Mouse (Mus musculus) 3T3-L1 (cell line): ENCODE results near the gene Apopt1.

Source experiments
- DNase-seq: peaks from one replicate; pipeline ENCODE4 v3.0.0-alpha.2; 2015; ENCODE audit warnings: low read depth, low spot score

Apopt1 gene

DNA sequence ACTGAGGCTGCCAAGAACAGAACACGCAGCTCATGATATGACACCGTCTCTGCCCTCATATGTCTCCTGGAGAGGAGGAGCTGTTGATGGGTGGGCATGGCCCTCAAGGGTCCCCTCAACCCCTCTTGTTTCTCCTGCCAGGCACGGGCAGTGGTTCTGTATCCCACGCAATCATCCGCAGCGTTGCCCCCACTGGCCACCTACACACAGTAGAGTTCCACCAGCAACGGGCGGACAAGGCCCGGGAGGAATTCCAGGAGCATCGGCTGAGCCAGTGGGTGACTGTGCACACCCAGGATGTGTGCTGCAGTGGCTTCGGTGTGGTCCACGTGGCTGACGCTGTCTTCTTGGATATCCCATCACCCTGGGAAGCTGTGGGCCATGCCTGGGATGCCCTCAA, 32.4 kb upstream of the Apopt1 start:
- no peak for DNase-seq

DNA sequence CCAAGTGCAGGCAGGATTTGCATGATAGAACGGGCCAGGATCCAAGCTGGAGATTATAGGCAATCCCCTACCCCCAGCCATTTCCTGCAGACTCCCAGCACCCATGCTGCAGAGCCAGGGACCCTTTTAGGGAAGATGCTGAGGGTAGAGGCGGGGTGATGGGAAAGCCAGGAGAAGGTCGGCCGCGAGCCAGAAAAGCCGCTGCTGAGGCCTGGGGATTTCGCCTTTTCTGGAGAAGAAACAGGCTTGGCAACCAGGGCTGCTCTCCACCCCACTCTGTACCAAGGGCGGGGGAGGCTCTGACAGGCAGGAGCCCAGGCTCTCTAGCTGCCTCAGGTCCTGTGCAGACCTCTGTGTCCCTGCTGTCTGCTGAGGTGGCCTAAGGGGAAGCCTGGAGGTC, 31.8 kb upstream of the Apopt1 start:
- DNase-seq, result no peak

- DNase-seq, result no peak
Measured at GRCm38 (mm10) chr12:111682003-111682402, 31.1 kb upstream of the Apopt1 start.

DNA sequence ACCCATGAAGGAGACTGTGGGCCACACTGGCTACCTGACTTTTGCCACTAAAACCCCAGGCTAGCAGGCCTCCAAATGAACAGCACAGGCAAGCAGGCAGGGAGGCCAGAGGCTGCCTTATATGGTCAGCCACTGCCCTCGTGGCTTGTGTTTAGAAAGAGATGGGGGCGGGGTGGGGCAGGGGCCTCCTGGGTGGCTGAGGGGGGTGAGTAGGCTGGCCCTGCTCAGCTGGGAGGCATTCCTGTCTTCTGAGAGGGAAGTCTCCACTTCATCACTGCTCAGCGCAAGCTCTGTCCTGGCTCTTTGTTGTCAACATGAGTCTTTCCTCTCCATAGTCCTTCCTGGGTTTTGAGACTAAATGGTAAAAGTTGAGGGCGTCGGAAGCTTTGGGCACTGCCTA, 30.3 kb upstream of the Apopt1 start:
- DNase-seq, result no peak

- no peak for DNase-seq
Measured at GRCm38 (mm10) chr12:111686390-111686789, 26.7 kb upstream of the Apopt1 start.

- DNase-seq, result peak; percentile 42
Measured at GRCm38 (mm10) chr12:111687350-111688068, 25.6 kb upstream of the Apopt1 start.

DNA sequence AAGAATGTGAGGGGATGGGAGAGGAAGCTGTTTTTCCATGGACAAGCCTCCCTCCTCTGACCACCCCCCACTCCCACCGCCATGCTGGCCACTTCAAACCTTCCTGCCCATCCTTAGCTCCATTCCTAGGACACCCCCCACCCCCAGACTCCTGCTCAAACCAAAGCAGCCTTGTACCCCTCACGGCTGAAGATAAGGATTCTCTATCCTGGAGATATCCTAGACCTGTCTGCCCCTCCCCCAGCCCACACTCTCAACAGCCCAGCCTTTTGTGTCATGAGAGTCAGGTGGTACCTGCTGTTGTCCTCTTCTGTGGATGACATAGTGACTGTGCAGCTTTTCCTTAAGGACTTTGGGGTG, 25.0 kb upstream of the Apopt1 start:
- no peak for DNase-seq

DNA sequence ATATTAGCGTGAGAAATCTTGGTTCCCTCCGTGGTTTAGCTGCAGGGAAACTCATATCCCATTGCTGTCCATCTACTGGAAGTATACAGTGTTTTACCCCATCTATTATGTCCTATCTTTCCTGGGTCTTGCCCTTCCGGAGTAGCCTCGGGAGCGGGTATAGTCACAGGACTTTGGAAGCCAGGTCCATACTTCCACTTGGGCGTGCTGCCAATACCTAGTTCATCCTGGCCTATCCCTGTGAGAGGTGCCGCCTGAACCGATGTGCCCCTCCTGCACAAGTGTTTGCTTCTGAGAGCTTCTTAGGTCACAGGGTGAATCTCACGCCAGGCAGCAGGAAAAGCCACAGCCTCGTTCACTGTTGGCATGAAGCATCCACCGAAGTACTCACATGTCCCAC, 23.6 kb upstream of the Apopt1 start:
- DNase-seq, result no peak

GRCm38 (mm10) chr12:111691346-111691872, 21.7 kb upstream of the Apopt1 start:
- DNase-seq, result peak; percentile 88

GRCm38 (mm10) chr12:111692899-111693298, 20.2 kb upstream of the Apopt1 start:
- no peak for DNase-seq

DNA sequence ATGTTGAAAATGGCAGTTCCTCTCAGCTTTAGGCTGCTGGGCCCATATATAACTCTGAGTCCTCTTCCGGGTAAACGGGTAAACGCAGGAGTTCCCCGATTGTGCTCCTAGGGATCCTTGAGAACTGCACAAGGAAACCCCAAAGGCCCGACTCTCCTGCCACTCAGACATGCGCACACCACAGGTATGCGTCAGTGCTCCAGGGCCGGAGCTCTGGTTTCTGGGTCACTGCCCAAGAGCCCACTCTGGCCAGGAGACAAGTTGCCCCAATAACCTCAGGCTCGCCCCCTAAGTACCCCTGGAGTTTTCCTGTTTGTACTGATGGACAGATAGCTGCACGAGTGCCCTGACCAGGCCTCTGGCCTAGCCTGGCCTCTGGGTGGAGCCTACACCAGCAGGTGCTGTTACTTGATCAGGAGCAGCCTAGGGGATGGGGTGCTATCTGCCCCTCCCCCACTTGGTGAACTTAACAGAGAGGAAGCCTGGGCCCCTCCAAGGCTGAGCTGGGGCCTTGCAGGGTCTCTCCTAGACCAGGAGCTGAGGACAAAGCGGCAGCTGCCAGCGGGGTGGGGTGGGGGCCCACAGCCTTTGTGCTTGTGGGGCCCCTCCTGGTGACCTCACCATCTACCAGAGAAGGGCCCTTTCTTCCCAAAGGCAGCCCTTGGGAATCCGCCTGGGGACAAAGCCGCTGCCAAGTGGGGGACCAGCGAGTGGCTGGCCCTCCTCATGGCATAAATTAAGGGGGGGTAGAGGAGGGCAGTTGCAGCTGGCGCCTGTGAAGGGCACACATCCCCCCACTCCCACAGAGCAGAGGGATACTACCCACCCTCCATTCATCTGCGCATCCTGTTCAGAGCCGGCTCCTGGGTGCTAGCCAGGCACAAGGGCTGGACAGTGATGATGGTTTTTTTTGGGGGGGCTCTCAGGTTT, 19.5 kb upstream of the Apopt1 start:
- no peak for DNase-seq

DNA sequence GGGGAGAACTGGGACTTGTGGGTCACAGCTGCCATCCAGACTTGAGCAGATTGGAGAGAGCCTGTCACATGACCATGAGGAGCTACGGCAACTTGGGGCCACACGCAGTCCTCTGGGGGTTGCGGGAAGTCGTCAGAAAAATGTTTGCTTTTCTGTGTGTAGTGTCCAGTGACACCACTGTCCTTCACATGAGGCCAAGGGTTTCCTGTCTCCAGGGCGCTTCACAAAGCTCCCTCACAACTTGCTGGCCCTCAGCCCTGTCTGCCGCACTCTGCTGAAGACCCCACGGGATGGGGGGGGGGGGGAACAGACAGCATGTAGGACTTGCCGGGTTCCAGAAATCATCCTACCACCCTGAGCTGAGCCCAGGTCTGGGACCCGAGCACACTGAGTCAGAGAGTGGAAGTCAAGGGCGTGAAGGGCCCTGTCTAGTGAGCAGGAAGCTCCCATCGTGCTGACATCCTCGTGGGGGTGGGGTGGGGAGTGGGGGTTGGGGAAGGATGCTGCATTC, 18.7 kb upstream of the Apopt1 start:
- no peak for DNase-seq

DNA sequence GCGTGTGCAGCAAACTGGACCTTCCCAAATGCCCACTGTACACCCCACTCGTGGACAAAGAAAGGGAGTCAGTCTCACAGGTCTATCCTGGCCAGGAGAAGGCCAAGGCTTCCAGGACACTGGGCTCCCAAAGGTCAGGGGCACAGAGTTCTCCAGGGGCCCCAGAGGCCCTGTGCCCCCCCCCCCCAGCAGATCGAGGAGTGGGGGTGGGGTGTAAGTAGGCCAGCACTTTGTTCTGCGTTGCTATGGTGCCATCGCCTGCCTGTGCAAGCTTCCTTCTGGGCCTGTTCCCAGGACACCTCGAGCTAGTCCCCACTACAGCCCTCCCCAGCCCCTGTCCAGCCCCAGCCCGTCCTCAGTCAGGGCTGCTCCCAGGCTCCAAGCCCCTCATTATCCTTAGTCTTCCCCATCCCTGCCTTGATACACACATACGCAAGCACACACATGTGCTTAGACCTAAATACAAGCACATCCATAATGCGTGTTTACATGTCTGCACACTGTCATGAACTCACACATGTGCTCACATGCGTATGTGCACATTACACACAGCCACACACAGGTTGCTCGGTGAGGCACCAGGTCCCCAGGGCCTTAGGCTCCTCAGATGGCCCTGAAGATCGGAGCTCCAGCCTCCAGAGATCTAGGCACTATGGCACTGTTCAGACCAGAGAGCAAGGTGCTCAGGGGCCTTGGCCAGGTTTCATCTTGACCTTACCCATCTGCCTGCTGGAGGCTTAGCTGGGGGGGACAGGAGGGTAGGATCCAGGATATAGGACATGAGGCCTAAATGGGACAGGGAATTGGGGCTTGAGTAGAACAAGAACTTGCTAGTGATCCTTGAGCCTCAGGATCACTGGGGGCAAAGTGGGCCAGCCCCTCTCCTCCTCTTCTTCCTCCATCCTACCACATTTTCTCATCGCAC, 17.9 kb upstream of the Apopt1 start:
- no peak for DNase-seq

- DNase-seq, result peak; percentile 83
Measured at GRCm38 (mm10) chr12:111696239-111696638, 16.8 kb upstream of the Apopt1 start.

- peak; percentile 41 for DNase-seq
Measured at GRCm38 (mm10) chr12:111697708-111698107, 15.4 kb upstream of the Apopt1 start.

- no peak for DNase-seq
Measured at GRCm38 (mm10) chr12:111698346-111698913, 14.6 kb upstream of the Apopt1 start.

DNA sequence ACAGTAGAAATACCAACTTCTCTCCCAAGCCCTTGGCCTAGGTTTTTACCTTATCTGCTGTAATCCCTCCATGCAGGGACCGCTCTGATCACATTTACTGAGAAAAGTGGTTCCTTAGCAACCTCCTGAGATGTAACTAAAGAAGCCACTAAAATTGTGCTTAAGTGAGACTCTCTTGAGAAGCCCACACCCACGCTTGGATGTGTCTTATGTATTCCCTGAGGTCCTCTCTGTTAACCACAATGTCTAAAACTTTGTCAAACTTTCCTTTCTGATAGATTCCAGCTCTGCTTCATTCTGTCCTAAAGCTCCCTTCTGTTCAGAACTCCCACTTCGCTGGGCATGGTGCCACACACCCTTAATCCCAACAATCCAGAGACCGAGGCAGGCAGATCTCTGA, 13.5 kb upstream of the Apopt1 start:
- DNase-seq, result no peak

GRCm38 (mm10) chr12:111700920-111701458, 12.1 kb upstream of the Apopt1 start:
- DNase-seq, result peak; percentile 65

GRCm38 (mm10) chr12:111703301-111703700, 9.8 kb upstream of the Apopt1 start:
- DNase-seq, result no peak

DNA sequence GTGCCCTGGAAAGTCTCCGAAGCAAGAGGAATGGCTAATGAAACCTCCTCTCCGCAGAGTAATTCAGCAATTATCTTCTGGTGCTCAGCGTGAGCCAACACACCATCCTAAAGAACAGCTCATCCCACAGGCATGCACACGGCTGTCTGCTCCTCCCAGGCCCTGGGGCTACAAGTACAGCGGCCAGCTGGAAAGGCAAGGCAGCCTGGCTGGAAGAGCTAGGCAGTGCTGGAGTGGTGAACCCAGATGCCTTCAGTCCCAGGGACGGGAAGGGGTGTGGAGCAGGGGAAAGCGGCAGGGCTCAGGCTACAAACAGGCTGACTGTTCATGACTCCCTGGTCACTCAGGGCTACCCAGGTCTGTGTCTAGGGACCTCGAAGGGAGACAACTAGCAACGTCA, 8.5 kb upstream of the Apopt1 start:
- peak; percentile 98 for DNase-seq
